Mouse (Mus musculus) brain, embryonic 14.5 days (tissue): ENCODE data around the gene Aven. TPM values are rescaled to one million over a fixed set of nuclear protein-coding genes. Genes with fewer than 3 reads are reported as not detected.

Source experiments
- DNase-seq: peaks from one replicate; pipeline ENCODE4 v3.0.0-alpha.2; 2011; ENCODE audit warnings: low read depth
- CTCF ChIP-seq: fragments of 200-500 bp; IDR thresholded peaks from 2 replicates; pipeline ENCODE4 v1.5.1; 2012; ENCODE audit warnings: inconsistent platforms, mild to moderate bottlenecking, moderate library complexity, borderline replicate concordance; ENCODE audit not compliant: insufficient read depth, insufficient read length; ENCODE audit errors: extremely low read depth
- POLR2A ChIP-seq: fragments of 200-500 bp; IDR thresholded peaks from 2 replicates; pipeline ENCODE4 v1.6.1; 2012; ENCODE audit warnings: mild to moderate bottlenecking, inconsistent platforms, borderline replicate concordance; ENCODE audit not compliant: poor library complexity, insufficient read depth, insufficient read length, severe bottlenecking; ENCODE audit errors: extremely low read depth
- polyA plus RNA-seq: library from polyadenylated mRNA; depleted of rRNA; stranded (reverse); fragments of >200 nt; gene quantifications from 2 replicates; pipeline ENCODE4 v1.2.3, GENCODE M21; 2012

Aven gene
- polyA plus RNA-seq, 1 experiment: 7.2 TPM

DNA sequence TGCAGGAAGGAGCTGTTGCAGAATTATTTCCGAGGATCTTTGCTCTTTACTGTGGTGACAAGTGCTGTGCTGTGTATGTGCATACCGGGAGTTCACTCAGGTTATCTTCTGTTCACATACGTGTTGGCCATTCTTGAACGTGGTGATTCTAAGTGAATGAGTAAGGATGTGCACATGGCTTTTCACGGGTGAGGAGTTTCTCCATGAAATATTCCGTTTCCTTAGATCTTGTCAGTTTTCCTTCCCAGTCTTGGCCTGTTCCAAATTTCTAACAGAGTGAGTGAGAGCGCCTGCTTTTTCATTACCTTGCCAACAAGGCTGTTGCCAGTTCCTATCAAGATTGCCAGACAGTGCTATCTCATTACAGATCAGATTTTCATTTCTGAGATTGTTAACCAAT, 98.2 kb downstream of the Aven start:
- DNase-seq: peak; percentile 73
- no peak for TF ChIP-seq POLR2A
- no peak for TF ChIP-seq CTCF

DNA sequence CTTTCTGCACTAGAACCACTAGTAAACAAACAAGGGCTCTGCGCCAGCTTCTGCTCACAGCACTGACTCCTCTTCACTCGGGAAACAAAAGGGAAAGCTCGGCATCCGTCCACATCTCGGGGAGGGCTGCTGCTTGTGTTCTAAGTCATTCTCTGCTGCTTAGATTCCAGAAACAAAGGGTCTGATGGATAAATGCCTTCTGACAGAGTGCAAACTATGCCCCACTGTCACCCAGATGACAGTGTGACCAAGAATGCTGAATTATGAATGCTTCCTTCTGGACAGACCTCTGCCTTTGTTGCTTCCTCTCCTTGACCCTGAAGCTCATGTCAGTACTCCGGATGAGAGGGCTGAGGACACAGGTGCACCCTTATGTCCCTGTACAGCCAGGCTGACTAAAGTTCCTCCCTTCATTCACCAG, 98.7 kb downstream of the Aven start:
- TF ChIP-seq CTCF (no peak), POLR2A (no peak)
- peak; percentile 79 for DNase-seq

DNA sequence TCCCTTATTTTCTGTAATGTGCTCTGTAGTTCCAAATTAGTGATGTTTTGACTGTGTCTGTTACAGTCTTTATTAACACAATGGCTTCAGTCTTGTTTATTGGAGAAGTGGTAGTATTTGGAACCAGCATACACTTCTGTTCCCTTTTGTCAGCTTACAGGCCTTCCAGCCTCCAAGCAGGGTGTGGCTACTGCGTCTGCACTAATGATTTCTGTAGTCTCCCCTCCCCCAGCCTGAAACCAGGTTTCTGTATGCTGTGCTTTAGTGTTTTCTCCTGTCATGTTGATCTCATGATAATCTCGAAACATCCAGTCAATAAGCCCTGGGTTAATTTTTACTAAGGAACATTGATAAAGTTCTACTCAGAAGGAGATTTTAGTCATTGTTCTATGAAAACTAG, 100.6 kb downstream of the Aven start:
- DNase-seq: no peak
- TF ChIP-seq CTCF: no peak
- no peak for TF ChIP-seq POLR2A

DNA sequence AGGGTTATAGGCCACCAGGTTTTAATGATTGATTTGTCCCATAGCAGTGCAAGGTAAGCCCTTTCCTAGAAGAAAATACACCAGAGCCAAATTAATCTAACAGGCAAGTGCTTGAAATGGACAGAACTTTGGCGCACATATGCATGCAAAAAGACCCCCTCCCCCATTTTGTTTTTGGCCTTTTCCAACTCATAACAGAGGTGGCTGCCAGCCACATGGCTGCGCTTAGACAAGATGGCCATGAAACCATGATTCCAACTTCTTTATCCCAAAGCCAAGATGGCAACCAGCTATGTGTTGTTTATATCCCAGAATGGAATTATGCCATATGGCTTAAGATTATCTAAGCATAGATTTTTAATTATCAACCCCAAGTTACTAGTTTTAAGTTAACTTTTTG, 101.0 kb downstream of the Aven start:
- peak; percentile 75 for DNase-seq
- TF ChIP-seq CTCF: no peak
- no peak for TF ChIP-seq POLR2A

DNA sequence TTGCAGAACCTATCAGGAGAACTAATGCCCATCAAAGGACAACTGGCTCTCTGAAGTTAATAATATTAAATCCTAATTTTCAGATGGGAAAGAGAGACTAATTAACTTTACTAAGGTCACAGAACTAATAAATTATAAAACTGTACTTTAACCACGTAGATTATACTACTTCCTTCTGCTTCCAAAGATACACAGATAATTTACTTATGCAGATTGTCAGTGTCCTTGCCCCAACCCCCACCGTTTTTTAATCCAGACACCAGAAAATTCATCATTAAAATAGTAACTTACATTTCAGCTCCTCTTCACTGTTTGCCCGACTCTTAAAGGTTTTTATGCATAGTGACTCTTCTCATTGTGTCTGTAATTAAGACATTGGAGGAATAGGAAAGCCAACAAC, 103.0 kb downstream of the Aven start:
- DNase-seq: no peak
- TF ChIP-seq CTCF (no peak), POLR2A (no peak)

DNA sequence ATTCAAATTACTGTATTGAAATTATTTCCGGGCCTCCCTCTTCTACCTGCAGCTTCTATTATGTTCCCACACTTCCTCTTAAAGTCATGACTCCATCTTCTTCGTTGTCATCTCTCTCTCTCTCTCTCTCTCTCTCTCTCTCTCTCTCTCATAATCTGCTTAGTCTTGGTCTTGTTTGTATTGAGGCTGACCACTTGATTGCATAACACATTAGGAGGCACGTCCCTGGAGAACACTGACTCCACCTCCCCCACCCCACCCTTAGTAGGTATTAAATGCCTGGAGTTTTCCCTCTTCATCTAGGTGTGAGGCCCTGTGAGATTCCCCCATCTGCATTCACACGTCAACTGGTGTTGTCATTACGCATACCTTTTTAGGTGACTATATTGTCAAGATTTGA, 103.7 kb downstream of the Aven start:
- TF ChIP-seq POLR2A: no peak
- no peak for TF ChIP-seq CTCF
- DNase-seq: no peak

DNA sequence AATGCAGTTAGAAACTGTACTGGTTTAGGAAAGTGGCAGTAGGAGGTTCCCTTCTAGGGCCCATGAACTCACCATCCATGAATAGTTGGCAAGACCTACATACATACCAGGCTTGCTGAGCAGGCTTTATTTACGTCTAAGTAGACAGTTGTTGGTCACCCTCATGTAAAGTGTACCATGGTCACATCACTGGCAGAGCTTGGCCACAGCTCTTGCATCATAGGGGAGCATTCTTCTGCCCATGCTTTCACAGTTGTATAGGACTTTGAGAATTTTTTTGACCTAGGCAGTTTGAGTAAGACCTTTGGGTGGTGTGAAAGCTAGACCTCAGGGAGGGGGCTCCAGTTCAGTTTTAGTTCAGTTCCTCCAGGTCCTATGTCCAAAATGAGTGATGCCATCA, 104.3 kb downstream of the Aven start:
- no peak for DNase-seq
- no peak for TF ChIP-seq CTCF
- no peak for TF ChIP-seq POLR2A

DNA sequence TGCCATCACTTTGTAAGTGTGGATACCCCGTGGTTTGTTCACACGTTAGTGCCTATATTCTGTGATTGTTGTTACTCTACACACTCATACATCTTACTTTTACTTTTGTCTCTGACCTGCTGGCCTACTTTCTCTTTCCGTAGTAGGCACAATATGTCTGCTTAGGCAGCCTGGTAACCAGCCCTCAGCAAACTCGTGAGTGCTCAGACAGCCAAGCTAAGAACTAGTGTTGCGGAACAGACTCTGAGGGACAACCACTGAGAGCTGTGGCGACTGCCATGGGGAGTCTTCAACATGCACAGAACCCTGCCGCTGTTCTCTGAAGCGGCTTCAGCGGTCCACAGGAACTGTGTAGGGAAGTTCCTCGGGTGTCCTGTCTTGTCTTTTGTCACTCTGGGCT, 107.5 kb downstream of the Aven start:
- TF ChIP-seq POLR2A (no peak), CTCF (no peak)
- peak; percentile 31 for DNase-seq

DNA sequence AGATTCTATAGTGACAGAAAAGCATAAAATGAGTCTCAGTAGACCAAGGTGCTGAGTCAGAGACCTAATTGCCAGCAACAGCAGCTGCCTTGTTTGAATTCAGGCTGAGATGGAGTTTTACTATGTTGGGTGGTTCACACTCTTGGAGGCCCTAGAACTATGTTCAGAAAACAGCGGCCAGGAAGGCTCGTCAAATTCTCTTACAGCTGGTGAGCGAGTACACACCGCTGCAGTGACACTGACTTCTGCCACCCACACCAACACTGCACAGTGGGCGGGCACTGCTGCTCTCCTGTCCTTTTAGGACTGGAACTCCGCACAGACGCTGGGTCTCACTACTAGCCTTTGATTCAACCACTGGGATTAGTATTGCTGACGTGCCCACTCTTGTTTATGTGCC, 109.7 kb downstream of the Aven start:
- peak; percentile 40 for DNase-seq
- TF ChIP-seq CTCF: no peak
- no peak for TF ChIP-seq POLR2A

DNA sequence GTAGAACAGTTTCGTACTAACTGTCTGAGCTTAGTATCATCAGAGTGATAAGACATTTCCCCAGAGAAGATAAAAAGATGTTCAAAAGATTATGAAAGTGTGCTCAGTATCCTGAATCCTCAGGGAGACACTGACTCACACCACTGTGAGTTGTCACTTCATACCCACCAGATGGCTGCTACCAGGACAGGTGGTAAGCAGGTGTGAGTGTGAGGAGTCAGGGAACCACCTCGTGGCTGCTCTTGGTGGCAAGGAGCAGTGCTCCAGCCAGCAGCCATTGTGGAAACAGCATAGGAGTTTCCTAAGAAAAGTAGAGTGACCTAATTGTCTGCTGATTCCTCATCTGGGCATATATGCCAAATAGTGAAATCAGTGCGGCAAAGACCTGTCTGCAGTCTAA, 113.8 kb downstream of the Aven start:
- no peak for TF ChIP-seq POLR2A
- no peak for TF ChIP-seq CTCF

DNA sequence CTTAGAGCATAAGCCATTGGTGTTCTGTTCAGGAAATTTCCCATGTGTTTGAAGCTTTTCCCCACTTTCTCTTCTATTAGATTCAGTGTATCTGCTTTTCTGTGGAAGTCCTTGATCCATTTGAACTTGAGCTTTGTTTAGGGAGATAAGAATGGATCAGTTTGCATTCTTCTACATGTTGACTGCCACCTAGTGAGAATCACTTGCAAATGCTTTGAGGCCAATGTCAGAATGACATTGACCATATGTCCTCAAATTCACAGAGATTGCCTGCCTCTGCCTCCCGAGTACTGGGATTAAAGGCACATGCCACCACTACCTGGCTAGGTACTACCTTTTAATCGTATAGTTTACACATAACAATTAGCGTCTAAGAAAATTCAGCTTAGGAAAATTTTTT, 119.9 kb downstream of the Aven start:
- TF ChIP-seq POLR2A (no peak), CTCF (no peak)
- DNase-seq: no peak

More for the DNA sequence above, 113.8 kb downstream of the Aven start:
- DNase-seq: no peak

DNA sequence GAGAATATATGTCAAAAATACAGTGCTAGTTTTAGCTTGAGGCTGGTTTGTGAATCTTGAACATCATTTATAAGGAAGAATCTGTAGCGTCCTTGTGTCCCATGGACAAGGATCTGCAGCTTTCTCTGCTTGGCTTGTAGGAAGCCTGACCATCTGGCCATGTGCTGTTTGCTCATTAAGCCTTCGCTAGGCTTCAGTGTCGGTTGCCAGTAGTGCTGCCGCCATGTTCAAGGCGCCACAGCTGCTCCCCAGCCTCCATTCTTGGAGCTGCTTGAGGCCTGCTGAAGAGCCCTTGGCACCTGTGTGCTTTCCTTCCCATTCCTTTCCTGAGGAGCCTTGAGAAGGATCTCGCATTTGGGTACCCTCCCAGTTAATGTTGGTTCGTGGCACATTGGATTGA, 121.6 kb downstream of the Aven start:
- peak; percentile 54 for DNase-seq
- no peak for TF ChIP-seq CTCF
- TF ChIP-seq POLR2A: no peak

DNA sequence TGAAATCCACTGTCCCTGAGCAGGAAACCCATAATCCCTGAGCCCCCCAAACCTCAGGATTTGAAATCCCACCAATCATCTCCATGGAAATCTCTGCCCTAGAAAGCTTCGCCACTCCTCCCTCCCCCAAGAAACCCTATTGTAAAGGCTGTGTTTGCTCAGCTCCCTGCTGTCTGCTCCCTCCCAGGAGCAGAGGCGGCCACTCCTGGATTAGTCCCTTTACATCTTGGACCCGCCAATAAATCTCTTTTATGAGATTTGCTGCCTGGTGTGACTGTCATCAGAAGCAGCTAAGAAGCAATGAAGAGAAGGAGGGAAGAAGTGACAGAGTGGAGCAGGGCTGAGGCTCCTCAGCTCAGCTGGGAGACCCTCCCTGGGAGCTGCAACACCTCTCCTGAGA, 124.4 kb downstream of the Aven start:
- DNase-seq: no peak
- TF ChIP-seq POLR2A: no peak
- no peak for TF ChIP-seq CTCF

DNA sequence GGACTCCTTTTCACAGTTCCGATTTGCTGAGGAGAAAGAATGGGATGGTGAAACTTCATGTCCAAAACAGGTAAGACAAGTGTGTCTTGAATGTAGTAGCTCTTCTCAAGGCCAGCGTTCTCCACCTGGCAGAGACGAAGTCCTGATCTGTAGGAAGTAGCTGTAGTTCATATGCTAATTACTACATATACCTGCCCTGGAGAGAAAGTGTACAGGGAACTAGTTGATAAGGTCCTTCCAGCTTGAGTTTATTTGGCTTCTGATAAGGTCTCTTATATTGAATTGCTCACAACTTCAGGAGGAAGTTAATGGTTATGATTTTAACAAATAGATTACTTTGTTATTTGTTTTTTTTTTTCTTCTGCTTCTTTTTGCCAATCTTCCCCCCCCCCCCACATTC, 132.4 kb downstream of the Aven start:
- DNase-seq: no peak
- TF ChIP-seq POLR2A: no peak
